Mouse (Mus musculus) E14TG2a.4 (cell line): ENCODE data around the gene Pde4d.

ENCODE experiments used
- CTCF ChIP-seq: conservative IDR thresholded peaks from 2 replicates; pipeline ENCODE4 v1.5.1; 2014; ENCODE audit warnings: low read length
- POU5F1 ChIP-seq: IDR thresholded peaks from 2 replicates; pipeline ENCODE4 v1.6.1; 2014; ENCODE audit warnings: low read length, borderline replicate concordance

DNA sequence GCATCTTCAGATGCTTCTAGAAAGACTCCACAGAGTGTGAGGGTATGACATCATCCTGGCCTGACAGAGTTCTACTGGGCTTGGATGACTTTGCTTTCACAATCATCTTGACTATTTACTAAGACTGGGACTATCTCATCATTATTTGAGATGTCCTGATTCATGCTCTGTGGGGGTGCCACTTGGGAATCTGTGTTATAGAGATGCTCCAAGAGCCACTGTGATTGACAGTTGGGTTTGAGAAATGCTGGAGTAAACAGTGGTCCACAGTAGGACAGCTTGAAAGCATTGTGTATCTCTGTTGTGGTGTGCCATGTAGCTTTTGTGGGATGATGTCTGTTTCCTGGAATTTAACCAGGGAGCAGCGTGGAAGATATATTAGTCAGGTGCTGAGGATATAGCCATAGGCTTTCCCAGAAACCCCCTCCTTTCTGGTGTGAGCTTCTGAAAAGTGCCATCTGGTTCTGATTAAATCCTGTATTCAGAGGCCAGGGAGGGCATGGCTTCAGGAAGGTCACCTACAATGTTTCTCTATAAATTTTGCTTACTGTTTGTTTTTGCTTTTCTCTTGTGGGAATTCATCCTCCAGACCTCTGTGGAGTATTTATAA lies 89.1 kb downstream of the Pde4d start:
- TF ChIP-seq CTCF (no peak), POU5F1 (no peak)
